Mouse (Mus musculus): ENCODE data around the gene Nodal.

GRCm38 (mm10) chr10:61424500-61424899 lies 6.7 kb downstream of the Nodal start:
- TF ChIP-seq CTCF (IDR thresholded peaks at IDR 0.05; ENCODE audit: control insufficient read depth, insufficient read depth, insufficient read length) (no peak), MYOG (IDR thresholded peaks at IDR 0.05; ENCODE audit: control insufficient read depth, extremely low read depth, insufficient read length) (no peak)

Data from C2C12 (cell line).